Mouse (Mus musculus): Measurements from ENCODE around the gene Inpp5a. TPM values are rescaled to one million over a fixed set of nuclear protein-coding genes. Genes with fewer than 3 reads are reported as not detected.

Gene Inpp5a
- polyA plus RNA-seq, 1 experiment from 2014 or later: 25.4 TPM

DNA sequence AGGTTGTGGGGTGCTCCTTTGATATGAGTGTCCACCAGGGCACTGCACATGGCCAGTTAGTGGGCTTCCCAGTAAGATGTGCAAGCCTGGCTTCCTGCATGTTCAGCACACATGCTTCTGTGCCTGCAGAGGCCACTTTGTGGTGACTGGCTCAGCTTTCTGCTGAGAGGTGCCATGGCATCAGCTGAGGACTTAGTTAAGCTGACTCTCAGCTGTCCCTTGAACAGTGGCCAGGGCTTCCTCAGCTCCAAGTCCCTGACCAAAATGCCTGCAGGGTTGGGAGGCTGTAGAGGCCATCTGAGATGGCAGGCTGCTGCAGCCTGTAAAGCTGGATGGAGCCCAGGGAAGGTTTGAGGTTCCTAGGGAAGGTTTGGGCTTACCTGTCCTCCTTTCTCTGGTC lies 19.1 kb downstream of the Inpp5a start:
- H3K9me3 ChIP-seq (ENCODE audit: control insufficient read depth, low read length): no peaks in the 10 kb centered on the region
- no peak overlapping the region for H3K9ac ChIP-seq (ENCODE audit: low read length)
- H3K4me1 ChIP-seq (replicated peaks; ENCODE audit: control insufficient read depth, insufficient read depth): peaks cover 8% of the 10 kb centered on the region
- H3K27ac ChIP-seq (replicated peaks): no peak overlapping the region
- H3K4me3 ChIP-seq (ENCODE audit: low read depth, low read length): no peak overlapping the region
- H3K4me2 ChIP-seq (replicated peaks; ENCODE audit: low read depth): no peak overlapping the region
- TF ChIP-seq EP300 (optimal IDR thresholded peaks at IDR 0.05): no peak
- no peak for TF ChIP-seq CTCF (IDR thresholded peaks at IDR 0.05; ENCODE audit: low read depth)
- H3K27me3 ChIP-seq (ENCODE audit: control insufficient read depth, insufficient read depth, low read length): no peaks in the 10 kb centered on the region
- no peak for DNase-seq (ENCODE audit: low spot score)
- no peak for ATAC-seq (ENCODE audit: low FRiP score, low TSS enrichment)
- H3K36me3 ChIP-seq (ENCODE audit: control insufficient read depth, insufficient read depth, low read length): no peaks in the 10 kb centered on the region; the same call in 1 of the 2 replicates

DNA sequence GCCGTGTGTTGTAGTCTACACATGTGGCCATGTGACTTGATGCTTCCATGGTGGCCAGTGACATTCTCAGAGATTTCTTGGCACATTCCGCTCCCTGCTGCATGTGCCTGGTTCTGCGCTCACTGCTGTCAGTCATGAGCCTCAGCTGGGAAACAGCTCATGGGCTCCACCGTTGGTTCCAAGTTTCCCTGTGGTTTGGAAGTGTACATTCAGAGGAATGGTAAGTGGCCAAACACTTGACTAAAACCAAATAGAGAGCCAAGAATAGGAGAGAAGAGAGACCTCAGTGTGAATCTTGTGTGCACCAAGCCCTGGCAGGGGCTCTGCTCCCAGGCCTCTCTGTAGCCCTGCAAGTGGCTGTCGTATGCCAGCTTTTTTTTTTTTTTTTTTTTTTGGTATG lies 21.0 kb downstream of the Inpp5a start:
- no peak overlapping the region for H3K27ac ChIP-seq (replicated peaks)
- H3K9me3 ChIP-seq (ENCODE audit: control insufficient read depth, low read length): no peaks in the 10 kb centered on the region
- no peak overlapping the region for H3K4me3 ChIP-seq (ENCODE audit: low read depth, low read length)
- no peak for DNase-seq (ENCODE audit: low spot score)
- no peaks in the 10 kb centered on the region; the same call in 1 of the 2 replicates for H3K36me3 ChIP-seq (ENCODE audit: control insufficient read depth, insufficient read depth, low read length)
- no peak for ATAC-seq (ENCODE audit: low FRiP score, low TSS enrichment)
- no peaks in the 10 kb centered on the region for H3K27me3 ChIP-seq (ENCODE audit: control insufficient read depth, insufficient read depth, low read length)
- no peak for TF ChIP-seq EP300 (optimal IDR thresholded peaks at IDR 0.05)
- TF ChIP-seq CTCF (IDR thresholded peaks at IDR 0.05; ENCODE audit: low read depth): no peak; the same call in 1 of the 2 replicates
- WGBS: 77% methylated on average over 5 of the region's 5 CpGs
- H3K4me2 ChIP-seq (replicated peaks; ENCODE audit: low read depth): no peak overlapping the region
- H3K4me1 ChIP-seq (replicated peaks; ENCODE audit: control insufficient read depth, insufficient read depth): peaks cover 14% of the 10 kb centered on the region
- H3K9ac ChIP-seq (ENCODE audit: low read length): no peak overlapping the region

DNA sequence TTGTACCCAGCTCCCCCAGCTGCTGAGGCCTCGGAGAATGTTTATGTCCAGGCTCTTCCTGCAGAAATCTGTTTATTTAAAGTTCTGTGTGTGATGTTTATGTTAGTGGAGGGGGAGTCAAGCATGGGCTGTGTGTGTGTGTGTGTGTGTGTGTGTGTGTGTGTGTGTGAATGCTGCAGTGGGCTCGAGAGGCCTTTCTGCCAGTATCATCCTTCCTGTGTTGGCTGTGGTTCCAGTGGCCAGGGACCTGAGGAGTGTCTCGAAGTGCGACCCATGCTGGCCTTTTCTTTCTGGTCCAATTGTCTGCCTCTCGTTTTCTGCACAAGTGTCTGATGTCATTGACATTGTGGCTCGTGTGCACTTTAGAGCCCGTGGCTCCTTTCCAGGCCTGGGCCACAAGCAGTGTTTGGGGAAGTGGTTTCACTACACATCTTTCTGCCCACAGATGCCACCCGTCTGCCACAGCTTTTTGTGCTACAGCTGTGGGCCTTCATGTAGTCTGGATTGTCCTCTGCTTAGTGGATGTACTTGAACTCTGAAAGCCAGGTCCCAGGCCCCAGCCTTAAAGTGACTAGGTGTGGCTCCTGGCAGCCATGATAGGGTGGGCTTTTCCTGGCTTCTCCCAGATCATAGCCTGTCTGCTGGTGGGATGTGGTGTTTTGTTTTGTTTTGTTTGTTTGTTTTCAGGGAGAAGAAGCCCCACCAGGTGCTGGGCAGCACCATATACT lies 23.5 kb downstream of the Inpp5a start:
- ATAC-seq (ENCODE audit: low FRiP score, low TSS enrichment): no peak; the same call in 1 of the 2 replicates
- no peak for TF ChIP-seq EP300 (optimal IDR thresholded peaks at IDR 0.05)
- peak; percentile 17 for TF ChIP-seq CTCF (IDR thresholded peaks at IDR 0.05; ENCODE audit: low read depth)
- Histone ChIP-seq H3K27ac (replicated peaks) (peak overlapping the region; percentile 61), H3K27me3 (ENCODE audit: control insufficient read depth, insufficient read depth, low read length) (no peaks in the 10 kb centered on the region), H3K4me2 (replicated peaks; ENCODE audit: low read depth) (no peak overlapping the region), H3K4me1 (replicated peaks; ENCODE audit: control insufficient read depth, insufficient read depth) (peaks cover 14% of the 10 kb centered on the region), H3K4me3 (ENCODE audit: low read depth, low read length) (no peak overlapping the region), H3K9ac (ENCODE audit: low read length) (no peak overlapping the region), H3K36me3 (ENCODE audit: control insufficient read depth, insufficient read depth, low read length) (no peaks in the 10 kb centered on the region), H3K9me3 (ENCODE audit: control insufficient read depth, low read length) (no peaks in the 10 kb centered on the region)
- WGBS: 24% methylated on average over 8 of the region's 8 CpGs
- no peak for DNase-seq (ENCODE audit: low spot score)

DNA sequence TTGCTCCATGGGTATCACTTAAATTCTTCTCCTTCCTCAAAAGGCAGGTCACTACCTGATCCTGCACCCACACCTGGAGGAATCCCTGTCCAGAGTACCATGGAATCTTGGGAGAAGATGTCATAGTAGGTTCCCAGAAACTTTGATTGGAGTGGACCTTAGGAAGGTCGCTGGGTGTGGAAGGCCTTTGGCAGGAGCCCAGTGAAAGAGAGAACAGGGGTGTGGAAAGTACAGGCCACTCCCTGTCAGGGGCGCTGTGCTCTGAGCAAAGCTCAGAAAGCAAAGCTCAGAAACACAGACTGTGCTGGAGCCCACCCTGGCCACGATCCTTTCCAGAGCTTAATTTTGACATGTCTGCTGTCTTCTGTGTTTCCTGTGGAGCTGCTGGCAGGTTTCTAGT lies 24.5 kb downstream of the Inpp5a start:
- H3K9ac ChIP-seq (ENCODE audit: low read length): peak overlapping the region; percentile 13; the same call in 1 of the 2 replicates
- peaks cover 12% of the 10 kb centered on the region for H3K4me1 ChIP-seq (replicated peaks; ENCODE audit: control insufficient read depth, insufficient read depth)
- no peaks in the 10 kb centered on the region for H3K27me3 ChIP-seq (ENCODE audit: control insufficient read depth, insufficient read depth, low read length)
- no peak overlapping the region for H3K4me2 ChIP-seq (replicated peaks; ENCODE audit: low read depth)
- H3K27ac ChIP-seq (replicated peaks): no peak overlapping the region
- H3K36me3 ChIP-seq (ENCODE audit: control insufficient read depth, insufficient read depth, low read length): no peaks in the 10 kb centered on the region
- DNase-seq (ENCODE audit: low spot score): peak; percentile 50
- ATAC-seq (ENCODE audit: low FRiP score, low TSS enrichment): peak; percentile 27; the same call in 1 of the 2 replicates
- no peaks in the 10 kb centered on the region for H3K9me3 ChIP-seq (ENCODE audit: control insufficient read depth, low read length)
- WGBS: 25% methylated on average over 3 of the region's 3 CpGs
- TF ChIP-seq EP300 (optimal IDR thresholded peaks at IDR 0.05) (no peak), CTCF (IDR thresholded peaks at IDR 0.05; ENCODE audit: low read depth) (no peak; the same call in 1 of the 2 replicates)
- no peak overlapping the region for H3K4me3 ChIP-seq (ENCODE audit: low read depth, low read length)

DNA sequence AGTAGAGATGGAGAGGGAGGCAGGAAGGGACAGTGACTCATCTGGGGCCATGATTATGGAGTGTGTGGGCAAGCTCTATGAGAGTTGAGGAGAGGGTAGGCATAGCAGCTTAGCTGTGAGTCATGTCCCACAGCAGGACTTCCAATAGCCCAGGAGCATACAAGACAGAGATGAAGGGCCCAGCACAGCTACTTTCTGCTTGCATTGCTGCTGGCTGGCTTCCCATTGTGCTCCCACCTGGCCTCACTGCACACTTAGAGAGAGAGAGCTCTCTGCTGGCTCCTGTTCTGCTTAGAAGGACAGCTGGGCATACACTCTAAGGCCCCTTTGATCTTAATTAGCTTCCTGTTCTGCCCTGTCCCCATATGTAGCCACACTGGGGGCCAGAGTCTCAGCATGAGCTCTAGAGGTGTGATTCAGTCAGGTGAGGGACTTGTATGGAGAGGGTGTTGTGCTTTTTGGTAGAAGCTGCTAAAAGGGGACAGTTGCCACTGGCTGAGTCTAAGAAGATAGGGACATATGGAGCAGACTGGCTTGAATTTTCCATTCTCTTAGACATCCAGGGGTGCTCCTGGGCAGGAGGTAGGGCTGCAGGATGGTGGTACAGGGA lies 26.8 kb downstream of the Inpp5a start:
- TF ChIP-seq EP300 (optimal IDR thresholded peaks at IDR 0.05): no peak
- TF ChIP-seq CTCF (IDR thresholded peaks at IDR 0.05; ENCODE audit: low read depth): no peak
- Histone ChIP-seq H3K27me3 (ENCODE audit: control insufficient read depth, insufficient read depth, low read length) (no peaks in the 10 kb centered on the region), H3K9me3 (ENCODE audit: control insufficient read depth, low read length) (no peaks in the 10 kb centered on the region), H3K4me1 (replicated peaks; ENCODE audit: control insufficient read depth, insufficient read depth) (peaks cover 12% of the 10 kb centered on the region), H3K9ac (ENCODE audit: low read length) (no peak overlapping the region), H3K4me3 (ENCODE audit: low read depth, low read length) (no peak overlapping the region), H3K4me2 (replicated peaks; ENCODE audit: low read depth) (no peak overlapping the region), H3K36me3 (ENCODE audit: control insufficient read depth, insufficient read depth, low read length) (no peaks in the 10 kb centered on the region), H3K27ac (replicated peaks) (no peak overlapping the region)
- ATAC-seq (ENCODE audit: low FRiP score, low TSS enrichment) (peak; percentile 22; the same call in 1 of the 2 replicates), DNase-seq (ENCODE audit: low spot score) (no peak)

DNA sequence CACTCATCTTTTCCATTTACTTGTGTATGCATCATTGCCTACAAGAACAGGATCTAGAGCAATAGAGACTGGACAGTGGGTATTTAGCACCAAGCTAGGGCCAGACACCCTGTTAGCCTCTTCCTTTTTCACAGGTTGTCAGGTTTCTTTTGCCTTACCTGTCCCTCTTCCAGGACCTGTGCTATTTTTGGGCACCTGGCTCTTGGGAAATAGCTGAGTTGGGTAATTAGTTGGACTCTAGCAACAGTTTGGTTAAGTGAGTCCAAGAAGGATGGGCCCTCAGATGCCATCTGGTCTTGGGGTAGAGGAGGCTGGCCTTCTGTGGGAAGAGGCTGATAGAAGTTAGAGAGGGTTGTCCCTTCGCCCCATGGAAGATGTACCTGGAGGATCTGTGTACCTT lies 29.5 kb downstream of the Inpp5a start:
- Histone ChIP-seq H3K27ac (replicated peaks) (no peak overlapping the region), H3K4me3 (ENCODE audit: low read depth, low read length) (no peak overlapping the region), H3K27me3 (ENCODE audit: control insufficient read depth, insufficient read depth, low read length) (no peaks in the 10 kb centered on the region), H3K4me1 (replicated peaks; ENCODE audit: control insufficient read depth, insufficient read depth) (peaks cover 3% of the 10 kb centered on the region), H3K4me2 (replicated peaks; ENCODE audit: low read depth) (no peak overlapping the region), H3K9me3 (ENCODE audit: control insufficient read depth, low read length) (no peaks in the 10 kb centered on the region), H3K9ac (ENCODE audit: low read length) (no peak overlapping the region), H3K36me3 (ENCODE audit: control insufficient read depth, insufficient read depth, low read length) (no peaks in the 10 kb centered on the region)
- DNase-seq (ENCODE audit: low spot score) (no peak), ATAC-seq (ENCODE audit: low FRiP score, low TSS enrichment) (no peak)
- 100% methylated on average over 1 of the region's 1 CpGs for WGBS
- no peak for TF ChIP-seq EP300 (optimal IDR thresholded peaks at IDR 0.05)
- no peak for TF ChIP-seq CTCF (IDR thresholded peaks at IDR 0.05; ENCODE audit: low read depth)
